18 mouse cellular contexts compared by ENCODE assay signal in genomic region chr13:59495839-59496238, GRCm38 (mm10).
DNase-seq lines count a peak whose midpoint lies in the region; ATAC-seq and TF ChIP-seq lines count a peak whose summit lies in the region.
"Had no signal": no experiment of that assay in that cellular context is flagged by ENCODE, and none has a peak within 500 bp of the region (broad histone marks: within the 10 kb centered on the region; RNA-seq: fewer than 3 reads in every experiment).

No protein-coding gene starts in this region.

- no peaks in the 10 kb centered on the region for H3K27me3 ChIP-seq in heart, embryonic 14.5 days (ENCODE audit: control insufficient read depth, insufficient read depth, low read length)
- no peaks in the 10 kb centered on the region for H3K27me3 ChIP-seq in limb, embryonic 10.5 days (ENCODE audit: low read depth, poor library complexity, severe bottlenecking)
- no peaks in the 10 kb centered on the region for H3K27me3 ChIP-seq in midbrain, postnatal 0 days (ENCODE audit: insufficient read depth, low read length)
- H3K27me3 ChIP-seq: embryonic facial prominence, embryonic 15.5 days had no signal

- no peak for TF ChIP-seq CTCF in midbrain, postnatal 0 days (IDR thresholded peaks at IDR 0.05)

- WGBS in heart, embryonic 14.5 days = 26% methylated on average over 8 of the region's 8 CpGs
- WGBS in limb, embryonic 10.5 days = 16% methylated on average over 8 of the region's 8 CpGs
- WGBS in midbrain, postnatal 0 days = 31% methylated on average over 8 of the region's 8 CpGs

- no peaks in the 10 kb centered on the region for H3K9me3 ChIP-seq in heart, embryonic 14.5 days (ENCODE audit: control insufficient read depth, low read length)
- H3K9me3 ChIP-seq in limb, embryonic 10.5 days (replicated peaks) = no peaks in the 10 kb centered on the region
- H3K9me3 ChIP-seq in midbrain, postnatal 0 days (ENCODE audit: low read length) = no peaks in the 10 kb centered on the region
- H3K9me3 ChIP-seq: embryonic facial prominence, embryonic 15.5 days; G1E had no signal

- H3K9ac ChIP-seq in heart, embryonic 14.5 days (ENCODE audit: low read length) = 0 out of 2 replicates have a peak overlapping the region, but pooled peaks have one; percentile 30
- peak overlapping the region; percentile 36; the same call in 1 of the 2 replicates for H3K9ac ChIP-seq in midbrain, postnatal 0 days (replicated peaks; ENCODE audit: low read length, poor library complexity, severe bottlenecking)
- H3K9ac ChIP-seq: embryonic facial prominence, embryonic 15.5 days had no signal

- H3K4me3 ChIP-seq in heart, embryonic 14.5 days (ENCODE audit: control insufficient read depth in 1 of 2, insufficient read depth in 1 of 2, low read depth in 1 of 2, low read length in 2 of 2) = no peak overlapping the region
- no peak overlapping the region for H3K4me3 ChIP-seq in limb, embryonic 10.5 days
- no peak overlapping the region for H3K4me3 ChIP-seq in midbrain, postnatal 0 days (ENCODE audit: low read depth, low read length)
- H3K4me3 ChIP-seq: embryonic facial prominence, embryonic 15.5 days had no signal

- no peak for DNase-seq in heart, postnatal 14 days
- DNase-seq in embryo, embryonic 9.5 days (ENCODE audit: extremely low spot score) = peak; percentile 50
- DNase-seq in limb, embryonic 10.5 days (ENCODE audit: low spot score) = peak; percentile 37
- DNase-seq in midbrain, postnatal 0 days (ENCODE audit: low spot score) = no peak
- no peak for DNase-seq in left cerebral cortex, postnatal 36 days (ENCODE audit: low spot score in 2 of 2)
- DNase-seq in Muller cell, postnatal 12 days (ENCODE audit: inconsistent ontology term) = no peak
- no peak for DNase-seq in urinary bladder, postnatal 36 days (ENCODE audit: low spot score in 2 of 2)
- DNase-seq: adrenal gland, postnatal 10 days; cerebellum, adult 9-10 months; heart, adult 18-20 months; heart, postnatal 36 days; kidney, adult 11 months; kidney, postnatal 25 days; liver; lung, postnatal 10 days had no signal

- H3K27ac ChIP-seq in heart, embryonic 14.5 days (replicated peaks in 1 of 2; ENCODE audit: control insufficient read depth in 1 of 2, insufficient read depth in 1 of 2, low read depth in 2 of 2, low read length in 2 of 2) = no peak overlapping the region
- peak overlapping the region; percentile 75 for H3K27ac ChIP-seq in limb, embryonic 10.5 days
- H3K27ac ChIP-seq in midbrain, postnatal 0 days (ENCODE audit: low read depth, low read length) = no peak overlapping the region
- H3K27ac ChIP-seq: embryonic facial prominence, embryonic 15.5 days had no signal

- H3K4me1 ChIP-seq in heart, embryonic 14.5 days (ENCODE audit: control insufficient read depth in 2 of 2, insufficient read depth in 2 of 2, low read length in 2 of 2) = 0 out of 4 replicates have a peak, but pooled peaks cover 0 to 3% of the 10 kb centered on the region in 2 experiments
- H3K4me1 ChIP-seq in limb, embryonic 10.5 days = peaks cover 17% of the 10 kb centered on the region
- H3K4me1 ChIP-seq in midbrain, postnatal 0 days (ENCODE audit: insufficient read depth, low read length) = no peaks in the 10 kb centered on the region
- H3K4me1 ChIP-seq: embryonic facial prominence, embryonic 15.5 days had no signal

- intact Hi-C loops in heart, postnatal 14 days (cut with DNase I) = no loop called here
- intact Hi-C loops in left cerebral cortex, postnatal 36 days (cut with DNase I) = no loop called here

- no peak for ATAC-seq in heart, embryonic 14.5 days (ENCODE audit: insufficient number of reproducible peaks, insufficient read depth, low FRiP score, low read depth)
- ATAC-seq in midbrain, postnatal 0 days (ENCODE audit: low FRiP score) = no peak

- H3K36me3 ChIP-seq in heart, embryonic 14.5 days (ENCODE audit: control insufficient read depth, insufficient read depth, low read length) = peaks cover 32% of the 10 kb centered on the region
- H3K36me3 ChIP-seq in limb, embryonic 10.5 days = peaks cover 18% of the 10 kb centered on the region
- peaks cover 24% of the 10 kb centered on the region for H3K36me3 ChIP-seq in midbrain, postnatal 0 days (ENCODE audit: insufficient read depth, low read length)

- no peak overlapping the region for H3K4me2 ChIP-seq in heart, embryonic 14.5 days (ENCODE audit: low read length)
- H3K4me2 ChIP-seq in midbrain, postnatal 0 days (ENCODE audit: low read depth, low read length, poor library complexity, severe bottlenecking) = no peak overlapping the region
- H3K4me2 ChIP-seq: embryonic facial prominence, embryonic 15.5 days had no signal

Comparison
In these comparisons a context has a peak if more than half of its experiments do, and no peak if none do; other contexts are left out.
1. DNase-seq: peak in embryo, embryonic 9.5 days (single experiment) and limb, embryonic 10.5 days (single experiment); none in heart, postnatal 14 days (0 of 2), midbrain, postnatal 0 days (single experiment), left cerebral cortex, postnatal 36 days (0 of 2), Muller cell, postnatal 12 days (single experiment) and urinary bladder, postnatal 36 days (0 of 2).